Mouse (Mus musculus) heart, postnatal 25 days (tissue): Measurements from ENCODE around the gene Tenm4. TPM values are rescaled to one million over a fixed set of nuclear protein-coding genes. Genes with fewer than 3 reads are reported as not detected.

Experiments
- DNase-seq: peaks from one replicate; pipeline ENCODE4 v3.0.0; 2022; ENCODE audit warnings: low spot score
- intact Hi-C: fragments of 180-260 bp; cut with DNase I; formaldehyde crosslinking; loops from one replicate; pipeline ENCODE4 v1.15.1; 2025
- total RNA-seq, 2 experiments: library from RNA; stranded (reverse); gene quantifications; 2 replicates each; pipeline ENCODE4 v1.2.3; 2021

Tenm4 gene
- total RNA-seq, 2 experiments from 2014 or later, result 1.0 to 1.1 TPM

GRCm38 (mm10) chr7:96775080-96775486, 604.0 kb downstream of the Tenm4 start:
- intact Hi-C loops, result loop anchor here (10.0 kb wide), 1 partner anchor 260 kb away; no protein-coding TSS in a partner anchor
- no peak for DNase-seq

GRCm38 (mm10) chr7:96777938-96778600, 607.0 kb downstream of the Tenm4 start:
- intact Hi-C loops, result loop anchor here (1.0 to 10.0 kb wide), 2 partner anchors 136 to 263 kb away; no protein-coding TSS in a partner anchor
- DNase-seq, result no peak

GRCm38 (mm10) chr7:96778601-96778969, 607.5 kb downstream of the Tenm4 start:
- intact Hi-C loops, result loop anchor here (1.0 to 10.0 kb wide), 2 partner anchors 136 to 264 kb away; no protein-coding TSS in a partner anchor
- no peak for DNase-seq

GRCm38 (mm10) chr7:96780556-96780955, 609.5 kb downstream of the Tenm4 start:
- DNase-seq, result no peak
- intact Hi-C loops, result no loop called here

- intact Hi-C loops, result no loop called here
- DNase-seq, result no peak
These were observed 610.0 kb downstream of the Tenm4 start for GRCm38 (mm10) chr7:96781068-96781467.

- intact Hi-C loops, result no loop called here
- no peak for DNase-seq
These were observed 611.6 kb downstream of the Tenm4 start for GRCm38 (mm10) chr7:96782686-96783085.

GRCm38 (mm10) chr7:96785808-96786207, 614.8 kb downstream of the Tenm4 start:
- intact Hi-C loops, result no loop called here
- DNase-seq, result no peak

GRCm38 (mm10) chr7:96786262-96787044, 615.4 kb downstream of the Tenm4 start:
- no peak for DNase-seq
- intact Hi-C loops, result no loop called here

GRCm38 (mm10) chr7:96788135-96788534, 617.1 kb downstream of the Tenm4 start:
- intact Hi-C loops, result no loop called here

GRCm38 (mm10) chr7:96790326-96790725, 619.3 kb downstream of the Tenm4 start:
- DNase-seq, result no peak
- intact Hi-C loops, result no loop called here

More at GRCm38 (mm10) chr7:96788135-96788534, 617.1 kb downstream of the Tenm4 start:
- DNase-seq, result no peak

- DNase-seq, result no peak
- intact Hi-C loops, result no loop called here
These were observed 621.6 kb downstream of the Tenm4 start for GRCm38 (mm10) chr7:96792456-96793229.

GRCm38 (mm10) chr7:96796033-96796741, 625.1 kb downstream of the Tenm4 start:
- intact Hi-C loops, result no loop called here
- DNase-seq, result peak; percentile 41

GRCm38 (mm10) chr7:96796788-96797485, 625.9 kb downstream of the Tenm4 start:
- intact Hi-C loops, result no loop called here
- no peak for DNase-seq

- intact Hi-C loops, result no loop called here
- DNase-seq, result no peak
These were observed 626.8 kb downstream of the Tenm4 start for GRCm38 (mm10) chr7:96797716-96798332.

- intact Hi-C loops, result no loop called here
These were observed 628.8 kb downstream of the Tenm4 start for GRCm38 (mm10) chr7:96799816-96800215.

GRCm38 (mm10) chr7:96801368-96801767, 630.3 kb downstream of the Tenm4 start:
- DNase-seq, result no peak

More at GRCm38 (mm10) chr7:96799816-96800215, 628.8 kb downstream of the Tenm4 start:
- no peak for DNase-seq

GRCm38 (mm10) chr7:96802216-96802615, 631.2 kb downstream of the Tenm4 start:
- intact Hi-C loops, result no loop called here
- DNase-seq, result no peak

More at GRCm38 (mm10) chr7:96801368-96801767, 630.3 kb downstream of the Tenm4 start:
- intact Hi-C loops, result no loop called here

GRCm38 (mm10) chr7:96806561-96806960, 635.5 kb downstream of the Tenm4 start:
- no peak for DNase-seq
- intact Hi-C loops, result no loop called here
